Mouse (Mus musculus) large intestine, adult 2 months (tissue): ENCODE data around the gene Tnni1. TPM values are rescaled to one million over a fixed set of nuclear protein-coding genes. Genes with fewer than 3 reads are reported as not detected.

Experiments used
- DNase-seq: peaks from one replicate; pipeline ENCODE4 v3.0.0-alpha.2; 2012; ENCODE audit warnings: low read depth, low spot score
- WGBS: fragments of 180-500 bp; shearing (Covaris S2); methylation state at CpG from one replicate; pipeline ENCODE4 v1.1.7; 2018; 5-methylcytosine and 5-hydroxymethylcytosine counted together
- polyA plus RNA-seq: library from polyadenylated mRNA; depleted of rRNA; stranded (reverse); fragments of >200 nt; gene quantifications from 2 replicates; pipeline ENCODE4 v1.2.3, GENCODE M21; 2012; rRNA removed

The Tnni1 gene
- polyA plus RNA-seq, 1 experiment, result 0.66 TPM

GRCm38 (mm10) chr1:135857137-135857775 lies 78.0 kb downstream of the Tnni1 start:
- WGBS, result 39% methylated on average over 11 of the region's 11 CpGs
- no peak for DNase-seq

GRCm38 (mm10) chr1:135858533-135858932 lies 79.3 kb downstream of the Tnni1 start:
- 86% methylated on average over 7 of the region's 7 CpGs for WGBS
- no peak for DNase-seq

Other genes starting within 250 kb of the Tnni1 start
- 5.3 and 8.7 TPM in 2 replicates for gene Nav1, start 172.1 kb upstream of the Tnni1 start, polyA plus RNA-seq
- gene Csrp1, start 59.4 kb upstream of the Tnni1 start, polyA plus RNA-seq, result 380 and 490 TPM in 2 replicates
- 14.4 and 16.7 TPM in 2 replicates for gene Phlda3, start 13.3 kb upstream of the Tnni1 start, polyA plus RNA-seq
- gene Lad1, start 39.2 kb downstream of the Tnni1 start, polyA plus RNA-seq, result 281 and 293 TPM in 2 replicates
- gene Tnnt2, start 56.9 kb downstream of the Tnni1 start, polyA plus RNA-seq, result 1.9 and 2.3 TPM in 2 replicates
- gene Pkp1, start 139.8 kb downstream of the Tnni1 start, polyA plus RNA-seq, result 15.1 and 19.9 TPM in 2 replicates
- 0.16 TPM in 1 of 2 replicates, not detected in the other for gene Igfn1, start 226.9 kb downstream of the Tnni1 start, polyA plus RNA-seq
- 23.1 and 28.7 TPM in 2 replicates for gene Tmem9, start 228.7 kb downstream of the Tnni1 start, polyA plus RNA-seq